ENCODE assay signal across 10 mouse cellular contexts in the genomic region with DNA sequence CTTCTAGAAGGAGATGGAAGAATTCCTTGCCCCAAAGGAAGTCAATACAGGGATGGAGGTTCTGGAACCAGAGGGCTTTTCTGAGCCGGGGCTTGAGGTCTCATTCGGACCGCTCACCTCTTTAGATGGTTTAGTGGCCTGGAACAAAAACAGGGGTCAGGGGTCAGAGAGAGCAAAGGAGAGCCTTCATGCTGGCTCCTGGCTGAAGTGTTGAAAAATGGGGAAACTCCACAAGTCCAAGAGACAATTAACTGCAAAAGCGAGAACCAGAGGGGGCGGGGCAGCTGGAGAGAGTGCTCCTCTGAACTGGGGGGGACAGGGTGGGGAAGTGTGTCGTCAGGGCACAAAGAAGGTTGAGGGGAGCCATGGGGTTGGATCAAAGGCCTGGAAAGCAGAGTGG. TPM values are rescaled to one million over a fixed set of nuclear protein-coding genes. Genes with fewer than 3 reads are reported as not detected.
DNase-seq lines count a peak whose midpoint lies in the region; ATAC-seq and TF ChIP-seq lines count a peak whose summit lies in the region.
"Had no signal": no experiment of that assay in that cellular context is flagged by ENCODE, and none has a peak within 500 bp of the region (broad histone marks: within the 10 kb centered on the region; RNA-seq: fewer than 3 reads in every experiment).

No protein-coding gene starts in this region.

- ATAC-seq in heart, embryonic 13.5 days (ENCODE audit: extremely low read depth, insufficient number of reproducible peaks, low FRiP score, low TSS enrichment) = no peak
- ATAC-seq in lung, embryonic 16.5 days (ENCODE audit: low read depth) = no peak
- ATAC-seq in G1E (ENCODE audit: extremely low read depth, insufficient number of reproducible peaks, low FRiP score, poor library complexity, severe bottlenecking) = no peak
- ATAC-seq in cerebellum, adult (ENCODE audit: insufficient number of reproducible peaks, low FRiP score, low TSS enrichment) = no peak

- H3K36me3 ChIP-seq in heart, embryonic 13.5 days = no peaks in the 10 kb centered on the region
- no peaks in the 10 kb centered on the region for H3K36me3 ChIP-seq in lung, embryonic 16.5 days (ENCODE audit: control insufficient read depth, insufficient read depth, low read length)
- H3K36me3 ChIP-seq in G1E (replicated peaks) = no peaks in the 10 kb centered on the region
- H3K36me3 ChIP-seq in limb, embryonic 10.5 days = no peaks in the 10 kb centered on the region

- H3K9me3 ChIP-seq in heart, embryonic 13.5 days = no peaks in the 10 kb centered on the region
- H3K9me3 ChIP-seq in lung, embryonic 16.5 days (ENCODE audit: control insufficient read depth, low read length) = no peaks in the 10 kb centered on the region
- no peaks in the 10 kb centered on the region for H3K9me3 ChIP-seq in G1E (replicated peaks)
- H3K9me3 ChIP-seq in limb, embryonic 10.5 days (replicated peaks) = no peaks in the 10 kb centered on the region

- H3K4me2 ChIP-seq in heart, embryonic 13.5 days = peak overlapping the region; percentile 42
- H3K4me2 ChIP-seq in lung, embryonic 16.5 days (ENCODE audit: low read depth, low read length) = peak overlapping the region; percentile 27; the same call in 1 of the 2 replicates

- peaks cover 6% of the 10 kb centered on the region; the same call in 1 of the 2 replicates for H3K4me1 ChIP-seq in heart, embryonic 13.5 days
- peaks cover 6% of the 10 kb centered on the region; the same call in 1 of the 2 replicates for H3K4me1 ChIP-seq in lung, embryonic 16.5 days (replicated peaks; ENCODE audit: control insufficient read depth, insufficient read depth, low read length)
- H3K4me1 ChIP-seq in G1E (ENCODE audit: insufficient read depth, low read depth, low read length) = peaks cover 26% of the 10 kb centered on the region
- peaks cover 50% of the 10 kb centered on the region for H3K4me1 ChIP-seq in limb, embryonic 10.5 days

- DNase-seq in heart, adult 11 months = no peak
- no peak for DNase-seq in lung, postnatal 36 days
- DNase-seq in G1E (ENCODE audit: low spot score) = no peak
- no peak for DNase-seq in limb, embryonic 10.5 days (ENCODE audit: low spot score)
- DNase-seq in cerebellum, postnatal 10 days = no peak

- peaks cover 38% of the 10 kb centered on the region; the same call in 1 of the 2 replicates for H3K27me3 ChIP-seq in heart, embryonic 13.5 days (replicated peaks)
- H3K27me3 ChIP-seq in lung, embryonic 16.5 days (ENCODE audit: control insufficient read depth, insufficient read depth, low read depth, low read length) = no peaks in the 10 kb centered on the region
- H3K27me3 ChIP-seq in G1E (ENCODE audit: insufficient read depth, low read length) = peaks cover 35% of the 10 kb centered on the region
- peaks cover 3% of the 10 kb centered on the region; the same call in 1 of the 2 replicates for H3K27me3 ChIP-seq in limb, embryonic 10.5 days (ENCODE audit: low read depth, poor library complexity, severe bottlenecking)

- TF ChIP-seq CTCF in G1E (IDR thresholded peaks at IDR 0.05; ENCODE audit: low read depth, low read length) = no peak

- WGBS in heart, embryonic 13.5 days = 71% methylated on average over 6 of the region's 6 CpGs
- WGBS in lung, embryonic 16.5 days = 59% methylated on average over 6 of the region's 6 CpGs
- 63% methylated on average over 6 of the region's 6 CpGs for WGBS in limb, embryonic 10.5 days

- H3K9ac ChIP-seq in heart, embryonic 13.5 days = no peak overlapping the region
- H3K9ac ChIP-seq in lung, embryonic 16.5 days (ENCODE audit: low read length) = no peak overlapping the region

- peak overlapping the region; percentile 44 for H3K27ac ChIP-seq in heart, embryonic 13.5 days (replicated peaks)
- peak overlapping the region; percentile 73 for H3K27ac ChIP-seq in lung, embryonic 16.5 days (ENCODE audit: low read length)
- peak overlapping the region; percentile 36 for H3K27ac ChIP-seq in limb, embryonic 10.5 days

- no peak overlapping the region for H3K4me3 ChIP-seq in heart, embryonic 13.5 days
- H3K4me3 ChIP-seq in lung, embryonic 16.5 days (ENCODE audit: low read length) = no peak overlapping the region
- H3K4me3 ChIP-seq in G1E (ENCODE audit: low read depth, low read length) = peak overlapping the region; percentile 71
- H3K4me3 ChIP-seq in limb, embryonic 10.5 days = no peak overlapping the region

RNA-seq across cellular contexts. Expression of a gene that starts 12.4 kb away (rescaled TPM):
- polyA plus RNA-seq in heart, embryonic 13.5 days (2015; fragmentation: Nextera tagmentation; extraction: Ambion mirVana) = 0.84 and 1.5 TPM in 2 replicates
- polyA plus RNA-seq in lung, embryonic 16.5 days (2015; fragmentation: Nextera tagmentation; extraction: Ambion mirVana) = 0.74 and 0.87 TPM in 2 replicates
- not detected in 2 replicates for total RNA-seq in G1E (2014; fragmentation: Nextera tagmentation)
- not detected in 2 replicates for total RNA-seq in G1E (2017)
- not detected in 2 replicates for polyA plus RNA-seq in G1E (2012)
- 0.49 and 0.54 TPM in 2 replicates for polyA plus RNA-seq in limb, embryonic 10.5 days (2016; fragmentation: Nextera tagmentation; extraction: Ambion mirVana)
- polyA plus RNA-seq: embryonic facial prominence, embryonic 11.5 days; neural tube, embryonic 11.5 days had no signal
